Comparison of ENCODE assay signal across 8 mouse cellular contexts in the genomic region with DNA sequence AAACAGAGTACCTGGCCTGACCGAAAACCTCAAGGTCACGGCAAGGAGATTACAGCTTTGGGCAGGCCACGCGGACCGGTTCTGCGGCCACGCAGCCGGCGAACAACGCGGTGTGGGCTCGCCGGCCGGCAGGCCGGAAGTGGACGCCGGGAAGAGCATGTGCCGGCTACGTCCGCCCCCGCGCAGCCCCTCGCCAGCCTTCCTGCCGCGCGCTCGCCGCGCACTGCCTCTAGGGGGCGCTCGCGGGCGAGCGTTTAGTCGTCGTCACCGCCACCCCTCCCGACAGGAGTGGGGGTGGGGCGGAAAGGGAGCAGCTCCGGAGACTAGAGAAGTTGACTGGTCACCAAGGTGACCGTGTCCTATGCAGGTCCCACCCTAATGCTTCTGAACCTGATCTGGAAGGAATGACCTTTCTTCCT. TPM values are rescaled to one million over a fixed set of nuclear protein-coding genes. Genes with fewer than 3 reads are reported as not detected.
DNase-seq lines count a peak whose midpoint lies in the region; ATAC-seq and TF ChIP-seq lines count a peak whose summit lies in the region.

No protein-coding gene starts in this region.

- peak; percentile 82 for ATAC-seq in heart, embryonic 15.5 days (replicated peaks; ENCODE audit: insufficient number of reproducible peaks, insufficient read depth, low FRiP score, low read depth)
- peak; percentile 69 for ATAC-seq in liver, embryonic 14.5 days (ENCODE audit: insufficient read depth)
- ATAC-seq in stomach, embryonic 15.5 days (ENCODE audit: insufficient read depth, low FRiP score, low read depth): peak; percentile 69

- H3K4me1 ChIP-seq in brown adipose tissue, adult 24 weeks (ENCODE audit: control insufficient read depth, insufficient read depth, insufficient read length, low read length): no peaks in the 10 kb centered on the region
- H3K4me1 ChIP-seq in forebrain, embryonic 10.5 days: peaks cover 11% of the 10 kb centered on the region
- peaks cover 3% of the 10 kb centered on the region; the same call in 1 of the 2 replicates for H3K4me1 ChIP-seq in heart, embryonic 15.5 days (replicated peaks)
- H3K4me1 ChIP-seq in liver, embryonic 14.5 days (replicated peaks; ENCODE audit: control insufficient read depth in 2 of 2, insufficient read depth in 2 of 2, low read length in 1 of 2): peaks cover 0 to 6% of the 10 kb centered on the region in 2 experiments; a peak in 2 of 4 replicates
- H3K4me1 ChIP-seq in stomach, embryonic 15.5 days: no peaks in the 10 kb centered on the region

- H3K27ac ChIP-seq in brown adipose tissue, adult 24 weeks (replicated peaks; ENCODE audit: low read depth, low read length): peak overlapping the region; percentile 95
- peak overlapping the region; percentile 90 for H3K27ac ChIP-seq in forebrain, embryonic 10.5 days
- H3K27ac ChIP-seq in heart, embryonic 15.5 days: peak overlapping the region; percentile 94
- peak overlapping the region; percentile 87 for H3K27ac ChIP-seq in liver, embryonic 14.5 days
- peak overlapping the region; percentile 81 for H3K27ac ChIP-seq in stomach, embryonic 15.5 days

- peak; percentile 74 for DNase-seq in forebrain, embryonic 10.5 days (ENCODE audit: extremely low spot score, low spot score)
- DNase-seq in kidney, postnatal 25 days: peak; percentile 79 to 89
- peak; percentile 55 to 72 (median 59) for DNase-seq in liver, embryonic 14.5 days (ENCODE audit: low read depth in 3 of 3, low spot score in 3 of 3)
- DNase-seq in neural tube, embryonic 10.5 days (ENCODE audit: extremely low spot score, low spot score): peak; percentile 74

- peak overlapping the region; percentile 58 for H3K4me2 ChIP-seq in heart, embryonic 15.5 days
- H3K4me2 ChIP-seq in liver, embryonic 14.5 days (ENCODE audit: low read depth): peak overlapping the region; percentile 73
- H3K4me2 ChIP-seq in stomach, embryonic 15.5 days: peak overlapping the region; percentile 52

- 25% methylated on average over 36 of the region's 41 CpGs for WGBS in forebrain, embryonic 10.5 days
- WGBS in heart, embryonic 15.5 days: 18% methylated on average over 41 of the region's 41 CpGs
- 15% methylated on average over 27 of the region's 41 CpGs for WGBS in liver, embryonic 14.5 days (ENCODE audit: insufficient replicate concordance)
- WGBS in stomach, embryonic 15.5 days: 19% methylated on average over 41 of the region's 41 CpGs

- peak overlapping the region; percentile 74 for H3K4me3 ChIP-seq in C2C12 (ENCODE audit: insufficient read depth, poor library complexity, severe bottlenecking)
- peak overlapping the region; percentile 99 for H3K4me3 ChIP-seq in brown adipose tissue, adult 24 weeks (ENCODE audit: insufficient read depth, low read depth, low read length)
- H3K4me3 ChIP-seq in forebrain, embryonic 10.5 days: peak overlapping the region; percentile 68
- H3K4me3 ChIP-seq in heart, embryonic 15.5 days: peak overlapping the region; percentile 71
- H3K4me3 ChIP-seq in liver, embryonic 14.5 days (ENCODE audit: insufficient read depth in 1 of 2, low read depth in 2 of 2, low read length in 2 of 2): peak overlapping the region; percentile 67 to 75
- H3K4me3 ChIP-seq in stomach, embryonic 15.5 days (replicated peaks): peak overlapping the region; percentile 59

- TF ChIP-seq EP300 in liver, embryonic 14.5 days (IDR thresholded peaks at IDR 0.05; ENCODE audit: low read depth): no peak

- H3K9ac ChIP-seq in heart, embryonic 15.5 days: peak overlapping the region; percentile 72
- H3K9ac ChIP-seq in liver, embryonic 14.5 days (replicated peaks): peak overlapping the region; percentile 89
- peak overlapping the region; percentile 46; the same call in 1 of the 2 replicates for H3K9ac ChIP-seq in stomach, embryonic 15.5 days

- H3K27me3 ChIP-seq in C2C12 (ENCODE audit: control insufficient read depth, insufficient read depth, insufficient read length): no peaks in the 10 kb centered on the region
- no peaks in the 10 kb centered on the region for H3K27me3 ChIP-seq in forebrain, embryonic 10.5 days (ENCODE audit: poor library complexity, severe bottlenecking)
- no peaks in the 10 kb centered on the region for H3K27me3 ChIP-seq in heart, embryonic 15.5 days
- H3K27me3 ChIP-seq in liver, embryonic 14.5 days (ENCODE audit: control insufficient read depth, insufficient read depth, low read length): no peaks in the 10 kb centered on the region
- no peaks in the 10 kb centered on the region for H3K27me3 ChIP-seq in stomach, embryonic 15.5 days (replicated peaks)

- H3K79me3 ChIP-seq in C2C12 (ENCODE audit: low read depth): peaks cover 4% of the 10 kb centered on the region

- peak overlapping the region; percentile 76 for H3ac ChIP-seq in C2C12 (ENCODE audit: control insufficient read depth, insufficient read length, low read depth)

- peaks cover 21% of the 10 kb centered on the region for H3K79me2 ChIP-seq in C2C12 (ENCODE audit: control insufficient read depth, insufficient read depth)

- peaks cover 20% of the 10 kb centered on the region for H3K36me3 ChIP-seq in C2C12 (ENCODE audit: control insufficient read depth, insufficient read depth)
- peaks cover 15% of the 10 kb centered on the region for H3K36me3 ChIP-seq in forebrain, embryonic 10.5 days (replicated peaks)
- H3K36me3 ChIP-seq in heart, embryonic 15.5 days: peaks cover 7% of the 10 kb centered on the region; the same call in 1 of the 2 replicates
- H3K36me3 ChIP-seq in liver, embryonic 14.5 days (replicated peaks; ENCODE audit: control insufficient read depth, insufficient read depth, low read depth): peaks cover 10% of the 10 kb centered on the region
- H3K36me3 ChIP-seq in stomach, embryonic 15.5 days: peaks cover 3% of the 10 kb centered on the region; the same call in 1 of the 2 replicates

- H3K9me3 ChIP-seq in forebrain, embryonic 10.5 days: no peaks in the 10 kb centered on the region
- H3K9me3 ChIP-seq in heart, embryonic 15.5 days (replicated peaks): no peaks in the 10 kb centered on the region
- no peaks in the 10 kb centered on the region for H3K9me3 ChIP-seq in liver, embryonic 14.5 days (ENCODE audit: control insufficient read depth, low read length)
- H3K9me3 ChIP-seq in stomach, embryonic 15.5 days: no peaks in the 10 kb centered on the region

- TF ChIP-seq CTCF in C2C12 (IDR thresholded peaks at IDR 0.05; ENCODE audit: control insufficient read depth, insufficient read depth, insufficient read length): peak; percentile 92
- TF ChIP-seq CTCF in liver, embryonic 14.5 days (IDR thresholded peaks at IDR 0.05; ENCODE audit: low read depth): peak; percentile 85

TF ChIP-seq in C2C12, 6 proteins besides CTCF, POLR2A, EP300 and RAD21:
- TF ChIP-seq MAX (IDR thresholded peaks at IDR 0.05) (peak; percentile 67), FOSL1 (IDR thresholded peaks at IDR 0.05; ENCODE audit: insufficient read depth, low read length, poor library complexity, severe bottlenecking) (no peak), CEBPB (IDR thresholded peaks at IDR 0.05; ENCODE audit: low read depth) (no peak), USF1 (IDR thresholded peaks at IDR 0.05; ENCODE audit: low read depth) (no peak)

RNA-seq across cellular contexts. Expression of gene Slc25a5, which starts 0.7 kb away (rescaled TPM):
- polyA plus RNA-seq in C2C12 (2012; fragmentation: generic; extraction: Trizol): 988 TPM
- polyA plus RNA-seq in brown adipose tissue, adult 24 weeks (2012; ENCODE audit: insufficient read depth, insufficient read length, missing spikeins): 955 and 1,042 TPM in 2 replicates
- 867 and 903 TPM in 2 replicates for polyA plus RNA-seq in forebrain, embryonic 10.5 days (2016; fragmentation: Nextera tagmentation; extraction: Ambion mirVana)
- 962 and 1,080 TPM in 2 replicates for polyA plus RNA-seq in heart, embryonic 15.5 days (2015; fragmentation: Nextera tagmentation; extraction: Ambion mirVana)
- 291 and 352 TPM in 2 replicates for polyA plus RNA-seq in liver, embryonic 14.5 days (2012; rRNA removed)
- polyA plus RNA-seq in liver, embryonic 14.5 days (2014; fragmentation: Nextera tagmentation; extraction: Ambion mirVana): 514 and 522 TPM in 2 replicates
- 736 and 754 TPM in 2 replicates for polyA plus RNA-seq in stomach, embryonic 15.5 days (2015; fragmentation: Nextera tagmentation; extraction: Ambion mirVana)

RNA-seq across cellular contexts. Expression of gene Slc25a43, which starts 52.7 kb away (rescaled TPM):
- 1.2 TPM for polyA plus RNA-seq in C2C12 (2012; fragmentation: generic; extraction: Trizol)
- not detected in 2 replicates for polyA plus RNA-seq in brown adipose tissue, adult 24 weeks (2012; ENCODE audit: insufficient read depth, insufficient read length, missing spikeins)
- 1.1 and 1.8 TPM in 2 replicates for polyA plus RNA-seq in forebrain, embryonic 10.5 days (2016; fragmentation: Nextera tagmentation; extraction: Ambion mirVana)
- 3.4 and 3.5 TPM in 2 replicates for polyA plus RNA-seq in heart, embryonic 15.5 days (2015; fragmentation: Nextera tagmentation; extraction: Ambion mirVana)
- 0.49 and 0.76 TPM in 2 replicates for polyA plus RNA-seq in liver, embryonic 14.5 days (2012; rRNA removed)
- polyA plus RNA-seq in liver, embryonic 14.5 days (2014; fragmentation: Nextera tagmentation; extraction: Ambion mirVana): 0.66 and 0.81 TPM in 2 replicates
- 1.9 and 2.1 TPM in 2 replicates for polyA plus RNA-seq in stomach, embryonic 15.5 days (2015; fragmentation: Nextera tagmentation; extraction: Ambion mirVana)

Comparison
In these comparisons a context has a peak if more than half of its experiments do, and no peak if none do; other contexts are left out.
1. Peak in every context shown above with its lines: DNase-seq, ATAC-seq, H3K4me3 ChIP-seq and H3K27ac ChIP-seq.